Mouse (Mus musculus) MEL (cell line): Measurements from ENCODE around the gene Ccl6.

Source experiments
- BHLHE40 ChIP-seq: IDR thresholded peaks from 2 replicates; pipeline ENCODE4 v1.6.1; 2012; ENCODE audit warnings: low read depth, mild to moderate bottlenecking, inconsistent platforms, low read length, improper control_type of control experiment, borderline replicate concordance
- NELFE ChIP-seq: IDR thresholded peaks from 2 replicates; pipeline ENCODE4 v1.6.1; 2011; ENCODE audit warnings: low read depth, low read length, improper control_type of control experiment
- POLR2A ChIP-seq, 2 experiments: IDR thresholded peaks; 2 replicates each; pipeline ENCODE4 v1.6.1; 2011 to 2012; ENCODE audit warnings: low read length in 2 of 2, mild to moderate bottlenecking in 2 of 2, control low read depth in 1 of 2, improper control_type of control experiment in 1 of 2, low read depth in 1 of 2, moderate library complexity in 1 of 2; ENCODE audit not compliant: control insufficient read depth in 1 of 2, insufficient read depth in 1 of 2, poor library complexity in 1 of 2
- SIN3A ChIP-seq: IDR thresholded peaks from 2 replicates; pipeline ENCODE4 v1.6.1; 2012; ENCODE audit warnings: low read length, improper control_type of control experiment, inconsistent platforms

DNA sequence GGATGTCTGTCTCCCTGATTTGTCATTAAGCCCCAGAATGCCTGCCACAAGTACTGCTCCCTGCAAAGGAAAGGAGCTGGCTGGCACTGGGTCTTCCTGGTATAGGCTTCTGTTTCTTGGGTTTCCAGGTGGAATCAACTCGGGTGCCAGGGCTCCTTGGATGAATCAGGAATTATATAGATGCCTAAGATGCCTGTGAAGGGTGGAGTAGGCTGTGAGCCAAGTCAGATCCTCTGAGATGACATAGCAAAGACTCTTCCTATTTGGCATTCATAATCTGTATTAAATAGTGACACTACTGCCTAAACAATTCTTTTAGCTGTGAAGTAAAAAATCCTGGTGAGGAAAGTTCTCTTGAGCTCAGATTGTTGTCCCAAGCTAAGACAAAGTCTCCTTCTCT is 13.5 kb upstream of the Ccl6 start:
- TF ChIP-seq SIN3A (no peak), BHLHE40 (no peak), POLR2A (IDR thresholded peaks at IDR 0.05; ENCODE audit: control insufficient read depth in 1 of 2, insufficient read depth in 1 of 2, low read depth in 1 of 2, low read length in 2 of 2, poor library complexity in 1 of 2) (no peak), NELFE (no peak)
